Mouse (Mus musculus): Measurements from ENCODE around the gene Pde10a.

DNA sequence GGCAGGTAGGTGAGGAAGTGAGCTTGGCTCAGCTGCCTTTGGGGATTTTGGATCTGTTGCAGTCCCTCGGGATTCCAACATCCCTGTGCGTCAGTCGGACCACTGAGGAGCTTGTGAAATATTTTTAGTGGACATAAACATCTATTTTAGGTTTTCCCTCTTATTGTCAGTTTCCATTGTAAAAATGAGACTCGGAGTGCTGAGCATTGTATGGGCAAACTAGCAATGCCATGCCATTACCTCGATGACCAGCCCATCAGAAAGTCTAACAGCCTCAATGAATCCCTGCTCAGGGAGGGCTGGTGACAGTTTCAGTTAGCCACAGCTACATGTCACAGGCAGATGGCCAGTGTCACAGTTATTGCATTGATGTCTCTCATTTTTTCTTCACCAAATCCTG lies 80.7 kb downstream of the Pde10a start:
- TF ChIP-seq HCFC1 (IDR thresholded peaks at IDR 0.05; ENCODE audit: borderline replicate concordance, insufficient read depth, low read length), result no peak
- no peak for TF ChIP-seq ZC3H11A (IDR thresholded peaks at IDR 0.05; ENCODE audit: borderline replicate concordance, low read depth, low read length)

Measured in ES-E14 (cell line).